Mouse (Mus musculus) activated CD4-positive, CD25-positive, alpha-beta regulatory T cell (primary cell): ENCODE data around the gene Wdr17. TPM values are rescaled to one million over a fixed set of nuclear protein-coding genes. Genes with fewer than 3 reads are reported as not detected.

Experiments
- polyA plus RNA-seq, 2 experiments: library from polyadenylated mRNA; unstranded; fragments of 100-300 nt; shearing (Covaris generic); gene quantifications; one replicate each; pipeline ENCODE4 v1.2.1; 2017

Gene Wdr17
- under 1 TPM; 0.10 to 0.41 TPM for polyA plus RNA-seq

DNA sequence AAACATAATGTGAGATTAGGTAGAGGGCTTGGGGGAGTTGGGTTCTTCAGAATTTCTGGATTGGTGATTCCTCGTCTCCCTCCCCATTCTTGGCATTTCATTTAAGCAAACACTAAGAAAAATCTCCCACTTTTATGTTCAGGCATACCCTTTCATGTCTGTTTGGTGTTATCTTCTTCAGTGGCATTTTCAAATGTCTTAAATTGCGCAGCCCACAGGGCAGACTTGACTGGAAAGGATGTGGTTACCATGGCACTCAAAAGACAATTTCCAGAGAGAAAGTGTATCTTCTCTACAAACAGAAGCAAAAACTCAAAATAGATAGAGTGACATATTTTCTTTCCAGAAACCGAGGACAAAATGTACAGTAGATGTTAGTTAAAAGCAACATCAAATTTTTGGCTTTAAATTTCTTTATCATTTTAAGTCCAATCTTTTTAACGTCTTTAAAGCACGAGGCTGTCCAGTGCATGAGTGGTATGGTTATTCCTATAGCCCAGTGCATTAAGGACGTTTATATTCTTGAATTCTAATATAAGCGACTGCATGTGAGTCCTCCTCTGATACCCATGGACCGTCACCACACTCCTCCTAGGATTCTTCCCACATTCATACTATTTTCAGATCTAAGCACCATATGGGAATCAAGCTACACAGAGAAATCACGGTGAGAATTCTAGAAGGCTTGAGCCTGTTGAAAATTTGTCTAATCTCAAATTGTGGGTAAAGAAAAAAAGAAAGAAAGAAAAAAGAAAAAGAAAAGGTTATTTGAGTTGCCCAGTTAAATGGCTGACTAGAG is at the start of gene Wdr17:
TSS of gene Wdr17 (minus strand) at position 198 of the 799 bp plus-strand sequence.

GRCm38 (mm10) chr8:54600671-54601251 is 286.2 kb downstream of the Wdr17 start, which contains the start of gene Spata4:
Gene Spata4, plus strand, starts transcription at chr8:54600781.

Other genes with a start within 250 kb of the Wdr17 start
- gene Gpm6a, start 67.7 kb upstream of the Wdr17 start, polyA plus RNA-seq = not detected